Mouse (Mus musculus): ENCODE data around the gene Zswim7.

DNA sequence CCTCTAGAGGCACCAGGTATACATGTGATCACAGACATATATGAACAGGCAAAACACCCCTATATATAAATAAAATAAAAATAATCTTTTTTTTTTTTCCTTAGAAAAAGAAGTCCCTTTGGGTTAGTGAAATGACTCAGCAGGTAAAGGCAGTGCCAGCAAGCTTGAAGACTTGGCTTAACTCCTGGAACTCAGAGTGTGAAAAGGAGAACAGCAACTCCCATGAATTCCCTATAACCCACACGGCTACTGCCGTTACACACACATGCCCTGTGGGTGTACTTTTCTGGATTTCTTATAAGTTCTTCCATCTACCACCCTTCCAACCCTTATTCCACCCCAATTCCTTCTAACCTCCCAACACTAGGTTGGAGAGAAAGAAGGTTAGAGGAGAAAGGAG, 24.7 kb upstream of the Zswim7 start:
- TF ChIP-seq POLR2A (IDR thresholded peaks at IDR 0.05; ENCODE audit: low read depth, low read length) (no peak), CTCF (conservative IDR thresholded peaks at IDR 0.05; ENCODE audit: insufficient read depth, insufficient read length, low read depth, low read length) (no peak)
